Mouse (Mus musculus) cerebellum, postnatal 10 days (tissue): ENCODE measurements around the gene Cyp26b1.

Source experiments
- DNase-seq, 2 experiments: peaks; one replicate each; pipeline ENCODE4 v3.0.0; 2021; ENCODE audit warnings: mixed read lengths in 2 of 2

Cyp26b1 gene

GRCm38 (mm10) chr6:84586551-84587200 is 7.0 kb downstream of the Cyp26b1 start:
- peak in 1 of 2 experiments; percentile 28 for DNase-seq

GRCm38 (mm10) chr6:84585686-84586300 is 7.9 kb downstream of the Cyp26b1 start:
- DNase-seq: peak in 1 of 2 experiments; percentile 45

GRCm38 (mm10) chr6:84584783-84585685 is 8.7 kb downstream of the Cyp26b1 start:
- DNase-seq: peak; percentile 86 to 90

- peak in 1 of 2 experiments; percentile 36 for DNase-seq
Observed at GRCm38 (mm10) chr6:84583841-84584782, 9.6 kb downstream of the Cyp26b1 start.

GRCm38 (mm10) chr6:84583371-84583770 is 10.3 kb downstream of the Cyp26b1 start:
- DNase-seq: peak in 1 of 2 experiments; percentile 52

GRCm38 (mm10) chr6:84582826-84583225 is 10.9 kb downstream of the Cyp26b1 start:
- DNase-seq: no peak

GRCm38 (mm10) chr6:84581833-84582445 is 11.8 kb downstream of the Cyp26b1 start:
- peak in 1 of 2 experiments; percentile 27 for DNase-seq

- DNase-seq: no peak
Observed at GRCm38 (mm10) chr6:84580979-84581832, 12.5 kb downstream of the Cyp26b1 start.

- peak in 1 of 2 experiments; percentile 53 for DNase-seq
Observed at GRCm38 (mm10) chr6:84579508-84579907, 14.2 kb downstream of the Cyp26b1 start.

GRCm38 (mm10) chr6:84578928-84579327 is 14.8 kb downstream of the Cyp26b1 start:
- peak; percentile 69 to 79 for DNase-seq

GRCm38 (mm10) chr6:84577898-84578297 is 15.8 kb downstream of the Cyp26b1 start:
- DNase-seq: no peak

- DNase-seq: peak; percentile 77
Observed at GRCm38 (mm10) chr6:84573905-84574660, 19.6 kb downstream of the Cyp26b1 start.

- peak in 1 of 2 experiments; percentile 47 for DNase-seq
Observed at GRCm38 (mm10) chr6:84570039-84570438, 23.7 kb downstream of the Cyp26b1 start.

- DNase-seq: no peak
Observed at GRCm38 (mm10) chr6:84569590-84569989, 24.1 kb downstream of the Cyp26b1 start.

GRCm38 (mm10) chr6:84568880-84569279 is 24.8 kb downstream of the Cyp26b1 start:
- no peak for DNase-seq

GRCm38 (mm10) chr6:84567696-84568095 is 26.0 kb downstream of the Cyp26b1 start:
- peak; percentile 88 to 92 for DNase-seq

GRCm38 (mm10) chr6:84566825-84567224 is 26.9 kb downstream of the Cyp26b1 start:
- DNase-seq: peak; percentile 60 to 71

- DNase-seq: peak in 1 of 2 experiments; percentile 69
Observed at GRCm38 (mm10) chr6:84565245-84565644, 28.5 kb downstream of the Cyp26b1 start.

GRCm38 (mm10) chr6:84562948-84563347 is 30.8 kb downstream of the Cyp26b1 start:
- DNase-seq: no peak

GRCm38 (mm10) chr6:84561171-84561570 is 32.5 kb downstream of the Cyp26b1 start:
- no peak for DNase-seq
